Mouse (Mus musculus) WW6 (cell line): ENCODE measurements around the gene Rgl1.

Source experiments
- DNase-seq: peaks from one replicate; pipeline ENCODE4 v3.0.0-alpha.2; 2013; ENCODE audit warnings: low read depth, low spot score

The Rgl1 gene

DNA sequence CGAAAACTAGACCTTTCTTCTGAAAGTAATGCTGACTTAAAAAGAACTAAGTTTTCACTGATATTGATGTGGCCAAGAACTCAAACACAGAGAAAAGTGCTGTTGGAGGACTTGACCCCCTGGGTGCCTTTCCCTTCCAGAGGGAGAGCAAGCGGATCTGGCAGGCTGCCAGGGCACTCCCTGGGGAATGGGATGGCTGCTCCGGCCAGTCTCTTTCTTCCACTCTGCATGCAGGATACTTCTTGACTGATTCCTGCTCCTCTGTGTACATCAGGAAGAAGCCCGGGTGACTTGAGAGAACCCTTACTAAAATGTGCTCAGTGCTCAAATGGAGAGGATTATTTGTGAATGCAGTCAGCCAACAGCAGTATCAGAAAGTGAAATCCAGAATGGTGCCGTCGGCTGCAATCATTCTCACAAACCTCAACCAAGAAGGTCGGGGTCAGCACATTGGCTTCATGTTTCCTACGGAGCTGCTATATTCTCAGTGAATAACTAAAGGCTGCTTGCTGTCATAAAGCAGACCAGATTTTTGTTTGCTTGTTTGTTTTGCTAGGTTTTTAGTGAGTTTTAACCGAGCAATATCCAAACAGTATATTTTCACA lies 176.7 kb downstream of the Rgl1 start:
- DNase-seq = no peak

DNA sequence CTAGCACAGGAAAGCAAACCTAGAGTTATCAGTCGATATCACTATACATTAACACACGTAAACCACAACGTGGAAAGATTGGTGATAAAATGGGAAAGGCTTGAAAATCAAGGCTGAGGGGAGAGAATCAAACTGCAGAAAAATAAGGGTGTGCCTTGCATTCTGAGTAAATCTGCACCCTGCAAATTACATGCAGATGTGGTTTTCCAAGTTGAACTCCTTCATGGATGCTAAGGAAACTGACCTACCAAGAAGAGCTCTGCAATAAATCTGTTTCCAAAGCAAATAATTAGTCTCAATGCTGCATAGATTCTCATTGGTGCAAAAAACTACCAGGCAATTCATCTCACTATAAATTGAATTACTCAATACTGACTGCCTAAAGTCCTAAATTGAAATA lies 178.7 kb downstream of the Rgl1 start:
- no peak for DNase-seq

DNA sequence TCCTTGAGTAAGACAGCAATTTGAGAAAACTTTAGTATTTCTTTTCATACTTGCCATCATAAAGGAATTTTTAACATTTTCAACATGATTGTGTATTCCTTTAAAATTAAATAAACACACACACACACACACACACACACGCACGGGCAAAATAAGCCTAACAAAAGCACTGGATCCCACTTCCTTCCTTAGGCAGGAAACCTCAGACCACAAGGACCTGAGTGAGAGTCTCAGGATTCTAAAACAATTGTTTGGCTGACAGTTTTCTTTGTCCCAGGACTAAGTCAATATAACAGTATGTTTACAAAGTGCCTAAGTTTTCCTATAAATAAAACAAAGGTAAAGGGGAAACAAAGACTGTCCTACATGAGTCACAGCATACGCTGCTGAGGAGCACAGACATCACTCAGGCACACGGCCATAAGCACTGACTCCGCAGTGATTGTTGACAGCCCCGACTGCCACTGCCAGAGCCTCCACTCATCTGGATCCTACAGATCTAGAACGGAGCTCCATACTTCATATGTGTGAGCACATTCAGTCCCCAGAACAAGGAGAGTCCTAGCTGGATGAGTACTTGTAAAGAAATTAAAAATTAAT lies 180.7 kb downstream of the Rgl1 start:
- DNase-seq = no peak

DNA sequence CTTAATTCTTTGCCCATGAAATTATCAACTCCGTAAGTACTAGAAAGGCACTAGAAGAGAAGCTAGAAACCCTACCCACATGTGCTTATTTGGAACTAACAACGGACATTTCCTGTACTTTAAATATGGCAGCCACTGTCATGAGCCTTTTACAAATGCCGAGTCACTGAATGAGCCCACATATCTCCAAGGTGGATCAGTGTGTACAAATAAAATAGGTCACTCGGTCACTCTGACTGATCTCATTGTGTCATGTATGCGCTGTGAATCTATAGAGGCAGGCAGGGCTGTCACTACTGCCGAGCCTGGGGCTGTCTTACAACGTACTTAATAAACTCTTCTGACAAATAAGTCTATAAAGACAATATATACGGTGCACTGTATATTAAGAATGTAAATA lies 181.2 kb downstream of the Rgl1 start:
- no peak for DNase-seq

DNA sequence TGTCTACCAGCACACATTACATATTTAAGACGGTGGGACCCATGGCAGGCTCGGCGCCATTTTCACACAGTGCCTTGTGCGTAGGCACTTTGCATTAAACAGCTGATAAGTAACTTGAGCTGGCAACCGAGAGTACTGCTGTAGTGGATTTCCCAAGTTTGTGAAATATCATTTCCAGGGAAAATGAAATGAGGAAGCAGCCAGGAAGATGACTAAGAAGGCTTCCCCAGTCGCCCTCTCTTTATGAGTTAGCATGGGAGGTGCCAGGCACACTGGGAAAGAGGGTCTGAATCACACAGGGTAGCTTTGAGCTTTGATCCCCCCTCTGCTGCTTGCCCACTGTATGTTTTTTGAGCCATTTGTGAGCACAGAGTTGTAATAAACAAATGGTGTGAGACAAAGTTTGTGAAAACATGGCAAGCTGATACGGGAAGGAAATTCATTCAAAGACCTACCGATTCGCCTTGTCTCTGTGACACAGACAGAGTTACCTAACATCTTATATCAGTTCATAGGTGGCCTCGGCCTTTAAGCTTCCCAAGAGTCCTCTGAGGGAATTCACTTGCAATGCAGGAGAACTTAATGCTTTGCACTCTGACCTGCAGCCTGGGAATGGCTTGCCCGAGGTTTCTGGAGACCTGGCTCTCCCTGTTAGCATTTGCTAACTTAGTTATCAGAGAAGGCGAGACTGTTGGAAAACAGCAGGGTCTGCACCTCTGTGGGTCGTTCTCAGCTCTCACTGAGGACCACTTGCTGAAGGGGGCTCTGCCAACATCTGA lies 184.8 kb downstream of the Rgl1 start:
- DNase-seq = no peak

DNA sequence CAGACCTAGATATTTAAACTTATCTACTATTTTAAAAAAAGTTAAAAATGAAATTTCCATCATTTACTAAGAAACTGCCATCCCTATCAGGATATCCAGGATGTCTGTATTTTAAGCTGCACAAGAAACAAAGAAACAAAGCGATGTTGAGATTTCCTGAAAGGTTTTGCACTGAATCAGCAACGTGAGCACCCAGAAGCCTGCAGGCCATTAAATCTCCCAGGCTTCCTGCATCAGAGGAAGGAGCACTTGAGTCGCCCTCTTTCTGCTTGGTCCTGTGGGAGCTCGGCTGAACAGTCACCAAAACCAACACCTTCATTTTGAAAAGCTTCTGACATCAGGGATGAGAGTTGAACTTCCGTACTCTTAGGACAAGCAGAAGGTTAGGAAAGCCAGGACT lies 187.2 kb downstream of the Rgl1 start:
- DNase-seq = no peak

DNA sequence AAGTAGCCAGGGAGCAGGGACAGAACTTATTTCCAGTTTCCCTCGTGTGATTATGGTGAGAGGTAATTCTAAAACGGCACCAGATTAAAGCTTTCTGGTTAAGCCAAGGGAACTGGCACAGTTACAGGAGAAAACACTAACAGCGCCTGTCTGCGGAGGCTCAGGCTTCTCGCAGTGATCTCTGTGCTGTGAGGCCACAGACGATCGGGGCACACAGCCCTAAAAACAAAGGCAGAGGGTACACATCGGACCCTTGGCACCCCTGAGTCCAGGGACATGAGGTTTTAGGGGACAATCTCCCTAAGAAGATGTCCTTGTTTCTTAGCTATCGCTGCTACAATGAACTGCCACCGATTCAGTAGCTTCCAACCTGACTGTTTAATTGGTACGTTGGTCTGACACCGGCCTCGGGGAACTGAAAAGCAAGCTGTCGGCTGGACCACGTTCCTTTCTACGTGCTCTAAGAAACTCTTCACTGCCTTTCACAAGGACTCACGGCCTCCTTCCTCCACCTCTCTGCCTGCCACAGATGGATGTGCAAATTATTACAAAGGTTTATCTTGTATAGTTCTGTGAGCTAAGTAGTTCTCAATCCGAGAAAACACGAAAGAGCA lies 187.9 kb downstream of the Rgl1 start:
- no peak for DNase-seq

DNA sequence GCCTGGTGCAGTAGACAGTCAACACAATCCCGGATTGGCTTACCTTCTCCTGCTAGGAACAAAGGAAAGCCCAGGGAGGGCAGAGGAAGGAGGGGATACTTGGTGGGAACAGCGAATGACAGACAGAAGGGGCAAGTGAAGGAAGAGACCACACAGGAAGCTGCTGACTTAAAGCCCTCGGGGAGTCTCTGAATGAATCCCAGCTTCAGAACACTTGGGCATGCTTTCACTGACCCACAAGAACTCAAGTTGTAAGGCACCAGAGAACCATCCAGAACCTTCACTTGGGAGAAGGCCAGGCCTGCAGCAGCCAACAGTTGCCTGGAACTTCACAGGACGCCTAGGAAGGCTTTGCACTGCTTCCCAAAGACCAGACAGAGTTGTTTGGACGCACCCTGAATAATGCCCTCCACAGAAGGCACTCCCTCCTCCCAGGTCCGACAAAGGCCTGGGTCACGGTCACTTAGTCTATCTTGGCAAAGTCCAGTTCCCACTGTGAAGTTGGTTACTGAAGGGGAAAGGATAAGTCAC lies 189.5 kb downstream of the Rgl1 start:
- DNase-seq = no peak

DNA sequence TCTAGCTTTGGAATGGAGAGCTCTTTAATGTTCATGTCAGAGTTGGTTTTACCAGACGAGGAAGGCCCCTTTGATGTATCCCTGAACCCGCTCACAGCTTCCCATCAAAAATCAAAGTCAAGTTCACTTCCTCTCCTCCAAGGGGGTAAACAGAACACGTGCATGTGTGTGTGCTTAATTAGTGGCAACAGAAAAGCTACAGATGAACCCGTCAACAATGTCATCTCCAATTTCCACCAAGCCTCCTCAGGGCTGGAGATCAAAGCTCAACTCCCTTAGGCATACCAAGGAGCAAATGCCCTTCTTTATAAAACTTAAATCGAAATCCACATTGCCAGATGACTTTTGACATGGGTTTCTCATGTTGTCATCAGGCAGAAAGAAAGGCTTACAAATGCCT lies 191.1 kb downstream of the Rgl1 start:
- DNase-seq = no peak

DNA sequence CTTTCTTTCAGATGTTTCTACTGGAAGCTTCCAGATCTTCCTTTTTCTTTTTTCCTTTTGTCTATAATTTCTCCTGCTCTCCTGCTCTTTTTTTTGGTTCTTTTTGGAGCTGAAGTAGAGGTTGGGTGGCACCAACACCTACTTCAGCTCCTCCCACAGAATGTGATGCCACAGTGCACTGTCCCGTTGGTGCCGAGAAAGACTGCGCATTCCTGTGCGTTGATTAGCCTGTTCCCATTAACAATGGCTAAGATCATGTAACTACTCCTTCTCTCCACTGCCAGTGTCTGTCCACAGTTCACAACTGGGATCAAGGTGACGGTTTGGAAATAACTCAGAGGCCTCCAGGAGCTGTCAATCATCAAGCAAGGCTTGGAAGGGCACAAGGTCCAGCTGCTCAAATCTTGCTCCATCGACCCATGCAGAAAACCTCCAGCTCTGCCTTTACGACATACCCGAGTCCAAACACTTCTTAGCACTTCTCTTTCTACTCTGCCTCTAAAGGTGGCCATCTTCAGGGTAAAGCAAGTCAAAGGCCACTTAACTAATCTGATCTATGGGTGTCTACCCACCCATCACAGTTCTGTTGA lies 192.6 kb downstream of the Rgl1 start:
- no peak for DNase-seq

DNA sequence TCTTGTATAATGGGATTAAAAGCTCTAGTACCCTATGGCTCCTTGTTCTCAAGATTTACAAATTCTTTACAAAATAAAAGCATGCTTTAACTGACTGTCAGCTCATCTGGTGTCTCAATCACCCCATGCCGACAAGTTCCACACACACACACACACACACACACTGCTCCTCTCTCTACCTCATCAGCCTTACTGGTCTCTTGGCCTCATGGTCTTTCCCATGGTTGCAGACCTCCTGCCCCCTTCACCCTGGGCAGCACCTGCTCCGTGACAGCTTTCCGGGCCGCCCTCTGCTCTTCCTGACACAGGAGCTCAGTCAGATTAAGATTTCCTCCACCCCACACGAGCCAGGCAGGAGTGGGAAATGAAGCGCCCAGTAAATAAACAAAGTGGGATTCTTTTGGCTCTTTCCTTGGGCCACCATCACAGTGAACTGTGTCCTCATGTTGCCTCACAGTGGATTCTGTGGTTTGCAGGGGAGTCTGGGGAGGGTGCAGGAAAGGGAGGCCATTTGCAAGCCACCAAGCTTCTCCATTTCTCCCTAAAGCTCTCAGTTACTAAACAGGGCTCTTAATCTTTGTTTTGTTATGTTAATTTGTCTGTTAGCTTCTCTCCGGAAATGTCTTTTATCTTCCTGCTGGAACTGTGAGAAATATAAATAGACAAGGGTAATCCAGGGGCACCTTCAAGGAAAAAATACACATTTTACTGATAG lies 193.2 kb downstream of the Rgl1 start:
- DNase-seq = peak; percentile 40

DNA sequence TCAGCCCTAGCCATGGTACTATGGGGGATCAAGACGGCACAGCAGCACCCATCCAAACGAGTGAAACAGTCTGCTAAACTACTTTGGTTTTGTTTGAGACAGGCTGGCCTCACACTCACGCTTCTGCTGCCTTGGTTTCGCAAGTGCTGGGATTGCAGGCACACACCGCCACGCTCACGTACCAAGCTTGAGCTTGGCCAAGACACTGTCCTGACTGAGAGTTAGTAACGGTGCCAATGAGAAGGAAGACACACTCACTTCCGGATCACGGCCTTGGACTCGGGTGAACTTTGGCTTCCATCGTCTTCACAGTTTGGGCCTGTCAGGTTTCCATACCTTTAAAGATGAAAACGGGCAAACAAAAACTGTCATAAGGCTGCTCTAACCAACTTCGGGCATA lies 194.8 kb downstream of the Rgl1 start:
- DNase-seq = no peak

DNA sequence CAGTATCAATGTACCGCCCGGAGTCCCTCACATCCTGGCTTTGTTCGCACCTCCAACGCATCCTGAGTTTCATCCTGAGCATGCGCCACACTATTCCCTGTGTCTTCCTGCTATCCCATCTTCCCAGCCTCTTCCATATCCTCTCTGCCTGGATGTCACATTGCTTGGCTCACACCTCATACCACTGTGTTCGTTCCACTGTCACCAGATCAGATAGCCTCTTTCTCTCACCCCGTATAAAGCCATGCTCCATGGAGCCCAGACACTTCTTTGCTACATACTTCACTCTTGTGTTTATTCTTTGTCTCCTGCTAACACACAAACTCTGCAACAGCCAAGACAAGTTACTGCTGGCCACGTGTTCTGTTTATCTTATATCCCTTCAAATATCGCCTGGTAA lies 195.5 kb downstream of the Rgl1 start:
- no peak for DNase-seq

DNA sequence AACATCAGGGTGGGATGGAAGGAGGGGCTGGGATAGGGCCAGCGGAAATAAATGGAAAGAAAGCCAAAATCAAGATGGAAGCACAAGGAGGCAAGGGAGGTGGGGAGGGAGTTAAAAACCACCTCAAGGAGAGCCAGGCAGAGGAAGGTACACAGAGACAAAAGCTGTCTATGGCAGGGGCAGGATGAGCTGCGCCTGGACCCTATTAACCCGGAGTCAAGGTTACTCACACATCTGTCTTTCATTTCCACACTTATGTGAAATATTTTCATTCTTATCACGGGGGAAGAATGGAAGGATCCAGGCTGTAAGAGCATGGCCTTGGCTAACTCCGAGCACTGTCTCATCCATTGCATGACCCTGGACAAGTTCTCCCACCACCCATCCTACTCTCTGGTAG lies 202.9 kb downstream of the Rgl1 start:
- DNase-seq = no peak

DNA sequence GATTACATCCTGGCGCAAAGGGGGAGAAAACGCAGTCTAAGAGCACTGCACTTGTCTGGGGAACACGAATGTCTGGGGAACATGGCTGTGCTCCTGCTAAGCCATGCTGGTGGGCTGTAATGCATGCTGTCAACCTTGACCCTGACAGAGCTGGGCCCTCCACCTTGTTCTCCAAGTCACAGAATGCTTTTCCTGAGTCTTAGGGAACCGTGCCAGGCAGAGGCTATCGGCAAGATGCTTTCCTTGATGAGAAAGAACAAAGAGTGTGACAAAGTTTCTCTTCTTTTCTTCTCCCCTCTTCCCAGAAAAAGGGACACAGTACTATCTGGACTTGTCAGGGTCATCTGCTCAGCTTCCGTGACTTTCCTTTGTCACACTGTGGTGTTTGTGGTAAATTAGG lies 203.3 kb downstream of the Rgl1 start:
- DNase-seq = no peak

DNA sequence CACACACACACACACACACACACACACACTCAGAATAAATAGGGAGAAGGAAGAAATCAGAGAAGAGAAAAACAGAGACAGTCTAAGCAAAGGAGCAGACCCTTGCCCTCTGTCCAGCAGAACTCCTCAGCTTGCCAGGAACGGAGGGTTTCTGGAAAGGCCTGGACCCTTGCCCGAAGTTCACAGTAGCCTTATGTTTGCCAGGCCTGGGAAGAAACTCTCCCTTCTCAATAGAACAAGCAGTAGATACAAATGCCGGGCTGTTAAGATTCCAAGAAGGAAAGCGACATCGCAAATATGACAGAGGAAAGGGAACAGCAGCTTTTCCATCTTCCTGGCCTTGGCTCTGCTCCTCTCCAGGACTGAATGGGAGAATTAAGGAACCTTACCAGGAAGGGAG lies 205.7 kb downstream of the Rgl1 start:
- no peak for DNase-seq

DNA sequence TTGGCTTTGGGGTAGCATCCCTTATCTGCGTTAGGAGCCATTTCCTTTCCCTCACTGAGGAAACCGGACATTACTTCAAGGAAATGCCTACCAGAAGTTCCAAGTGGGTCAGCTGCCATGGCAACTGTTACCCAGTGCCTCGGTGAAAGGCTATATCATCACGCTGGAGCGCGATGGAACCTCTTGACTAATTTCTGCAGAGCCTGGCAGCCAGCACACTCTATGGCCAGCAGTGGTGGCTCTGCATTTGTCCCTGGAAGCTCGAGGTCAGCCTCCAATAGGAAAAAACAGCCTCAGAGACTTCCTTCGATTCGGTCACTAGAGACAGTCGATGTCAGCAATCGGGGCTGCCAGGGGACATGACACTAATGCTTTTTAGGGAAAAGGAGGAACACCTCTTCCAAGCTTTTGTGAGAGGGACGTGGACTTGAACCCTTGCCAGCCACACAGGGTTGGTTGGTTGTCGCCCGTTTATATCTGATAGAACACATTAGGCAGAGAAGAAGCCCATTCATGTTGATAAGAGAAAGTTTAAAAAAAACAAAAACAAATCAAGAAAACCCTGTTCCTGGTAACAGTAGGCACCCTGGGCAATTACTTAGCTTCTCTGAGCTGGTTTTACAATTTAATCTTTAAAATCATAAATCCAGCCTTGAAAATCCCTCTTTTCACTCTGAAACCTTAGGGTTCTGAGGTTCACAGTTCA lies 209.4 kb downstream of the Rgl1 start:
- no peak for DNase-seq

DNA sequence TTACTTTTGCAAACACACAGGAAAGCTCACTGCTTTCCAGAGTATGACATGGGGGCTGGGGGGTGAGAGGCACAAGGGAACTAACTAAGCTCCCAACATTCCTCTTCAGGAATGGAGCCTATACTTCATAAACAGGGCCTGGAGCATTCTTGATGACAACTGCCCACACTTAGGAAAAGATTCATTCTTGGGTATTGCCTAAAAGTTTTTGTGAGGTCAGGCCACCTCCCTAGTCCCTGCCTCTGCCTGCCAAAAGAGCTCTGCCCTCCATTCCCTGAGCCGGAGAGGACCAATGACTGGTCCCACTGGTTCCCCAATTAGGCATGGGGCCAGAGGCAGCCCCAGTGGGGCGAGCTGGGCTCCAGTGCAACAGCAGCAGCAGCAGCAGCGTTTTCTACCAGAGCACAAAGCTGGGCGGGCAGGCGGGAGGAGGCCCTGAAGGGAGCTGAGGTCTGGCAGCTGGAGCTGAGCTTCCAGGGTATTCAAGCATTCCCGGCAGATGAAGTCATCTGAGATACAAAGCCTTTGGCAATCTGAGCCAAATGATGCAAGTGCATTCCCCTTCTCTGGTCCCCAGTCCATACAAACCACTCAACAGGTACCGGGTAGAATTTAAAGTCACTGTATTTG lies 210.1 kb downstream of the Rgl1 start:
- DNase-seq = no peak

DNA sequence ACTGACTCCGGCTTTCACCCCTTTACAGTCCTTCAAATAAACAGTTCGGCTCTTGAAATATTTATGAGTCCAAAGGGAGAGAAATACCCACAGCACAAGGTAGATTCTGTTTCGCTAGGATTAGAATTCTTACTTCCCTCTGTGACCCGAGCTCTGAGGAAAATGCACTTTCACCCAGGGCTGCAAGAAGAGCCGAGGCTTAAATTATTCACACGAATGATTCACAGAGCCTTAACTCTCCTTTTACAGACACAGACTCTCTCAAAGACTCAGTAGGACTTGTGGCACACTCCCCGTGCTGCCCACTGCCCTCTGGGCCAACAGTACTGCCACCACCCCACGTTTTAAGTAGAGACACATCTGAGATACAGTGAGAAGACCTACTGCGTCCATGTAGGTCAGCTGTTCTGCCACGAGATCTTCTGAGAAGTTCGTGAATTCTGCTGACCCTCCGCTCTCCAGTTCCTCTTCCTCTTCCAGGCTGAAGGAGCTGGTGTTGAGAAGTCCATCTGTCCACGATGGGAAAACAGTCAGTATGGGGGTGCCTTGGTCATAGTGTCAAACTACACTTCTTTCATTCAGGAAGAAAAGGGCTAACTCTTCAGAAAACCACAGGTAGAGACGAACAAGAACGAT lies 212.1 kb downstream of the Rgl1 start:
- no peak for DNase-seq

DNA sequence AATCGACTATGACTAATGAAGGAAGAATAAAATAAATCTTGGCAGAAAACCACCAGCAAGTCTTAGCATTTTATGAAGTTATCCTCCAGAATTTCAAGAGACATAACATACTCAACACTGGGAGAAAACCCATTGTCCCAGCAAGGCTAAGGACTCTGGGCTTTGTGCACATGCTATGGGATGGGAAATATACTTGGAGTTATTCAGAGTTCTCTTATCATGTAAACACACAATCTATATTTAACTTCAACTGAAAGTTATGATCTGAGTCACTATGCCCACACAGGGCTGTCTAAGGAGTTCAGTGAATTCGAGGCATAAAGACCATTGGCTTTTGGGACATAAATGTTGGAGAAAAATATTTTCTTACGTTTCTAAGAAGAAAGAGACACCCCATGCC lies 215.2 kb downstream of the Rgl1 start:
- DNase-seq = no peak
